Mouse (Mus musculus) layer of hippocampus, postnatal 25 days (tissue): Measurements from ENCODE around the gene Itpr2. TPM values are rescaled to one million over a fixed set of nuclear protein-coding genes. Genes with fewer than 3 reads are reported as not detected.

Experiments
- DNase-seq, 2 experiments: peaks; one replicate each; pipeline ENCODE4 v3.0.0; 2022; ENCODE audit warnings: mixed read lengths in 2 of 2, low spot score in 1 of 2; ENCODE audit errors: extremely low spot score in 1 of 2
- total RNA-seq, 2 experiments: library from RNA; stranded (reverse); gene quantifications; 2 replicates each; pipeline ENCODE4 v1.2.3; 2021

Gene Itpr2
- total RNA-seq, 2 experiments from 2014 or later = 16.6 to 20.5 TPM

DNA sequence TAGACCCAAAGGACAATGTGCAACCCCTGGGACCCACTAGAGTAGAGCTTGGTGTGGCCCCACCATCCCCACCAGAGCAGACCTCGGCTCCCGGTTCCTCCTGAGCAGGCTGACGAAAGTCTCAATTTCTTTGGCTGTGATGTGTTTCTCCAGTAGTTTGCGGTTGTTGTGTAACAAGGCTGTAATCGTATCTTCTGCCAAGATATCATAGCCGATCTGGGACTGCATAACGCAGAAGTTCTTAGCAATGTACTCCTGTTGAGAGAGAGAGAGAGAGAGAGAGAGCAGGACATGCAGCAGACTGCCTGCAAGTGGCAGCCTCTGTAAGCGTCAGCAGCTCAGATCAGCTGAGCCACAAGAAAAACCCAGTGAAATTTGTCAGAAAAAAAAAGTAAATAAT is 122.8 kb downstream of the Itpr2 start:
- DNase-seq = no peak

DNA sequence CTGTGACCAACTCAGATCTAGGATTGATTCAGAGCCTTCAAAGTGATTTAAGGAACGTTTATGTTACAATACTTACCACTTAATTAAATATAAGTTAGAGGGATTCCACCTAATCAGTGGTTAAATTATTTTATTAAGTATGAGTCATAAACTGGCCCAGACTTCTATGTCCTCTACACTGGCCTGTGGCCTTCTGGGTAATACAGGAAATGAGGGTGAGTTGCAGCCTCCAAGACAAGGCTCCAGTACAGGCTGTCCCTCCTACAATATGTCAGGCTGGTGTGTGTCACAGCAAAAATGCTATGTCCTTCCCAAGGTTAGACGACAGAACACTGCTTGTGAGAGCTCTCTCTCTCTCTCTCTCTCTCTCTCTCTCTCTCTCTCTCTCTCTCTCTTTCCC is 130.5 kb downstream of the Itpr2 start:
- no peak for DNase-seq

- DNase-seq = no peak
Observed at GRCm38 (mm10) chr6:146366180-146366579, 135.8 kb downstream of the Itpr2 start.

DNA sequence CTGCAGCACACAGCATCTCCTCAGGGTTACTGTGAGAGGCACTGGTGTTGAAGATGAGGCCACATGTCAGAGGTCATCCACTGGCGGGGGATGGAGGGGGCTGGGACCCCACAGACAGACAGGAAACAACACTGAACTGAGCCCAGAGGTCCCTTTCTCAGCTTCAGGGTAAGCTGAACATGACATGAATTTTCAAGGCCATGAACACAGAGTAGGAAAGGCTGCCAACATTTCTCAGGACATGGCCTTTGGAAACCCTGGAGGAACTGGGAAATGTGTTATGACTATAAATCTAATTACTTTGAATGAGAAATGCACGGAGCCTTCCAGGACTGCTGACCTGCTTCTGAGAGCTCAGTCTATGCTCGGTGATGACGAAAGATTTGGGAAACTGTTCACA is 144.1 kb downstream of the Itpr2 start:
- DNase-seq = no peak

DNA sequence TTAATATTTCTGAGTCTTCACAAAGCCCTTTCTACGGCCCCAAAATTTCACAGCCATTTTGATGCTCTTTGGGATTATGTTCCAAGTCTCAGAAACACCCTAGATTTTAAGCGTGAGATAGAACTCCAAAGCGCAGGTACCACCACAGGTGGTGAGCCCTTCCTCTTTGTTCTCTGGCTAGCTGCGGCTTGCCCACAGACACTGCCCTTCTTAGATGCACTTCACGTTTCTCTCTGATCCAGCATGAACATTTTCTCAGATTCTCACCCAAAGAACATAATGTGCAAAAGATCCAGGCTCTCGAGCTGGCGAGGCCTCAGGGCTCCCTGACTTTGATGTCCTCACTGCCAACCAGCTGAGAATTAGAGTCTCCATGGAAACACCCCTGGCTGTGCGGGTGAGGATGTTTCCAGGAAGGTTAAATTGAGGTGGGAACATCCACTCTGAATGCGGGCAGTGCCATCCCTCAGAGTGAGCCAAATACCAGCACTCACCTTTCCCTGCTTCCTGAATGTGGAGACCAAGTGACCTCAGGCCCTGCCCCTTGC is 149.7 kb downstream of the Itpr2 start:
- no peak for DNase-seq

DNA sequence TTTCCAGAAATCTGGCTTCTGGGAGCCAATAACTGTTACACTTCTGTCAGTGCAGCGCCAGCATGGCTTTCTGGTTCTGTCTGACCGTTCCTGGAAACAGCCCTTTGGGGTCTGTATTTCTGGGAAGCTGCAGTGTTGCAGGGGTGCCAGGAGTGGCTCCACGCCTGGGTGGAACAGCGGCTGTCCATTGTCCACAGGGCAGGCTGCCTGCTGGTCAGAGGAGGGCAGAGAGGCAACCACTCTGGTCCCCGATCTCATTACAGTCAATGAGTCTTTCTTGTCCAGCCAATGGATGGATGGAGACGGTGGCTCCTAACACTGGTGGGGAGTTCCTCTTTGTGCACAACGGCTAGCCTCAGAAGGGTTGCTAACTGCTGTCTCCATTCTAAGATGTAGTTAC is 150.2 kb downstream of the Itpr2 start:
- no peak for DNase-seq

GRCm38 (mm10) chr6:146347568-146347967 is 154.5 kb downstream of the Itpr2 start:
- DNase-seq = no peak

DNA sequence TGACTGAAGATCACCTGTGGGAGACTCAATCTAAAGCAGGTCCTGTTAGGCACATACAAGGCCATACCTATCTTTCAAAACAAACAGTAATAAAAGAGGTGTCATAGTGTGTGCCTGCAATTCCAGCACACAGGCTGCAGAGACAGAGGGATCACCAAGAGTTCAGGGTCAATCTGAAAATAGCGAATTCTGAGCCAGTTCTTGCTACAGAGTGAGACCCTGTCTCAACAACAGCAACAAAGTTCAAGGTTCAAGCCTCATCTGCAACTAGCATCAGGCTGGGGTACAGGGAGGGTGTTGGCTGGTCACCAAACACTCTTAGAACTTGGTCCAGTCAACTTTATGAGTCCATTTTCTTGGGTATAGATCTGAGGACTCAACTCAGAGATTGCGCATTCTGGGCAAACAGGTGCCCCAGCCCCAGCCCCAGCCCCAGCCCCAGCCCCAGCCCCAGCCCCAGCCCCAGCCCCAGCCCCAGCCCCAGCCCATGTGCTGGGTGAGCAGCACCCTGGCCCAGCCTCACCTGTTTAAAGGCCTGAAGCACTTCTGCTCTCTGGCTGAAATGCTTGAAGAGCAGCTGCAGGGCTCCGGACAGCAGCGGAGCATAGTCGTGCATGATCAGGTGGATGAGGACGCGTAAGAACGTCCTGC is 155.4 kb downstream of the Itpr2 start:
- no peak for DNase-seq

- peak in 1 of 2 experiments; percentile 38 for DNase-seq
Observed at GRCm38 (mm10) chr6:146344732-146345131, 157.3 kb downstream of the Itpr2 start.

- DNase-seq = no peak
Observed at GRCm38 (mm10) chr6:146343671-146344384, 158.2 kb downstream of the Itpr2 start.

- no peak for DNase-seq
Observed at GRCm38 (mm10) chr6:146342995-146343394, 159.0 kb downstream of the Itpr2 start.

DNA sequence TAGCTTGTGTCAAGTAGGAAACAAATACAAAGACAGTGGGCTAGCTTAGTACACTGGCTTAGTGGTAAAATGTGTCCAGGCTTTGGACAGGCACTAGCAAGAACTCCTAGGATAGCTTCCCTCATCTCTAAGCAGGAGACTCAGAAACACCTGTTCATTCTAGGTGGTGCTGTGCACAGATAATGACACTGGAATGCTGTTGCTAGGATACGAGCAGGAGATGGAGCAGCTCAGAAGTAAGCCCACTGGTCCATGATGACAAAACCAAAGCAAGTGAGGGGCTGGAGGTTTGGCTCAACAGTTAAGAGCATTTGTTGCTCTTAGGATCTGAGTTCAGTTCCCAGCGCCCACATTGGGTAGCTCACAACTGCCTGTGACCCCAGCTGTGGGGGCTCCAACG is 160.1 kb downstream of the Itpr2 start:
- DNase-seq = no peak

GRCm38 (mm10) chr6:146341413-146341812 is 160.6 kb downstream of the Itpr2 start:
- no peak for DNase-seq

GRCm38 (mm10) chr6:146340951-146341350 is 161.1 kb downstream of the Itpr2 start:
- DNase-seq = no peak

- peak in 1 of 2 experiments; percentile 65 for DNase-seq
Observed at GRCm38 (mm10) chr6:146339779-146340178, 162.2 kb downstream of the Itpr2 start.

- DNase-seq = no peak
Observed at GRCm38 (mm10) chr6:146337237-146337636, 164.8 kb downstream of the Itpr2 start.

- no peak for DNase-seq
Observed at GRCm38 (mm10) chr6:146335191-146335590, 166.8 kb downstream of the Itpr2 start.

GRCm38 (mm10) chr6:146333506-146333905 is 168.5 kb downstream of the Itpr2 start:
- no peak for DNase-seq

GRCm38 (mm10) chr6:146331017-146331669 is 170.9 kb downstream of the Itpr2 start:
- DNase-seq = no peak

GRCm38 (mm10) chr6:146329079-146329478 is 172.9 kb downstream of the Itpr2 start:
- no peak for DNase-seq

- no peak for DNase-seq
Observed at GRCm38 (mm10) chr6:146326631-146327030, 175.4 kb downstream of the Itpr2 start.
